In genomic region chr6:126551862-126552395, GRCm38 (mm10) we compare ENCODE assay signal across 8 mouse cellular contexts. TPM values are rescaled to one million over a fixed set of nuclear protein-coding genes. Genes with fewer than 3 reads are reported as not detected.
A peak's percentile ranks its signal among the peaks of the same experiment; 100 is the strongest.
DNase-seq lines count a peak whose midpoint lies in the region; ATAC-seq and TF ChIP-seq lines count a peak whose summit lies in the region.

No protein-coding gene starts in this region.

- H3K4me1 ChIP-seq in bone marrow, adult 2 months (ENCODE audit: control insufficient read depth, insufficient read depth, low read length) = no peaks in the 10 kb centered on the region
- H3K4me1 ChIP-seq in forebrain, embryonic 10.5 days = 0 out of 2 replicates have a peak, but pooled peaks cover 3% of the 10 kb centered on the region

- 15% methylated on average over 9 of the region's 9 CpGs for WGBS in bone marrow, adult 2 months
- WGBS in forebrain, embryonic 10.5 days = 21% methylated on average over 9 of the region's 9 CpGs

- no peaks in the 10 kb centered on the region for H3K36me3 ChIP-seq in forebrain, embryonic 10.5 days (replicated peaks)

- no peak for TF ChIP-seq POLR2A in bone marrow, adult 2 months (IDR thresholded peaks at IDR 0.05; ENCODE audit: borderline replicate concordance, control insufficient read depth, low read depth, low read length)

- H3K27ac ChIP-seq in bone marrow, adult 2 months (ENCODE audit: control insufficient read depth, insufficient read depth, low read depth, low read length, poor library complexity) = no peak overlapping the region
- H3K27ac ChIP-seq in forebrain, embryonic 10.5 days = no peak overlapping the region

- peak; percentile 91 for ATAC-seq in megakaryocyte-erythroid progenitor cell, adult 5-6 weeks (replicated peaks; ENCODE audit: low FRiP score, low TSS enrichment, poor library complexity, severe bottlenecking)

- peak; percentile 90 for TF ChIP-seq CTCF in bone marrow, adult 2 months (IDR thresholded peaks at IDR 0.05; ENCODE audit: control insufficient read depth, insufficient read depth, low read length)

- intact Hi-C loops in gastrocnemius, postnatal 14 days (cut with DNase I; ENCODE audit: low total_unique reads) = no loop called here

- no peaks in the 10 kb centered on the region for H3K9me3 ChIP-seq in forebrain, embryonic 10.5 days

- DNase-seq in gastrocnemius, adult 18-20 months (ENCODE audit: low spot score) = peak; percentile 12
- no peak for DNase-seq in gastrocnemius, postnatal 14 days
- peak; percentile 80 for DNase-seq in 3T3-L1 (ENCODE audit: low read depth, low spot score)
- DNase-seq in forebrain, embryonic 10.5 days (ENCODE audit: extremely low spot score, low spot score) = peak; percentile 49
- DNase-seq in kidney, postnatal 10 days = peak; percentile 68
- peak; percentile 30 for DNase-seq in thymus, postnatal 4 days

- no peak overlapping the region for H3K4me3 ChIP-seq in bone marrow, adult 2 months (replicated peaks; ENCODE audit: control insufficient read depth, low read depth, low read length)
- no peak overlapping the region for H3K4me3 ChIP-seq in forebrain, embryonic 10.5 days

- H3K27me3 ChIP-seq in forebrain, embryonic 10.5 days (ENCODE audit: poor library complexity, severe bottlenecking) = peaks cover 28% of the 10 kb centered on the region

RNA-seq across cellular contexts. Expression of gene Kcna5, which starts 16.7 kb away (rescaled TPM):
- total RNA-seq in gastrocnemius, adult 18-20 months (2021) = 1 to 10 TPM; 4.0 to 5.9 TPM
- total RNA-seq in gastrocnemius, postnatal 14 days (2021) = 10 to 100 TPM in 1 of 2 experiments, 1 to 10 TPM in 1; 2.8 to 11.2 TPM
- not detected in 2 replicates for polyA plus RNA-seq in bone marrow, adult 2 months (2011; ENCODE audit: insufficient read depth, insufficient read length, low replicate concordance, missing spikeins)
- polyA plus RNA-seq in forebrain, embryonic 10.5 days (2016; fragmentation: Nextera tagmentation; extraction: Ambion mirVana) = 1.5 and 2.1 TPM in 2 replicates
- total RNA-seq in megakaryocyte-erythroid progenitor cell, adult 5-6 weeks (2014; fragmentation: Nextera tagmentation) = not detected in 2 replicates
- total RNA-seq in megakaryocyte-erythroid progenitor cell, adult 5-6 weeks (2017) = not detected in 2 replicates
